Mouse (Mus musculus) spleen, adult 2 months (tissue): ENCODE measurements around the gene Tspan11.

Source experiments
- CTCF ChIP-seq: fragments of 200-500 bp; IDR thresholded peaks from 2 replicates; pipeline ENCODE4 v1.5.1; 2011; ENCODE audit warnings: mild to moderate bottlenecking, inconsistent platforms; ENCODE audit not compliant: insufficient read depth, insufficient read length, insufficient replicate concordance; ENCODE audit errors: extremely low read depth
- POLR2A ChIP-seq: fragments of 200-500 bp; IDR thresholded peaks from 2 replicates; pipeline ENCODE4 v1.6.1; 2011; ENCODE audit warnings: low read depth, low read length, inconsistent platforms

DNA sequence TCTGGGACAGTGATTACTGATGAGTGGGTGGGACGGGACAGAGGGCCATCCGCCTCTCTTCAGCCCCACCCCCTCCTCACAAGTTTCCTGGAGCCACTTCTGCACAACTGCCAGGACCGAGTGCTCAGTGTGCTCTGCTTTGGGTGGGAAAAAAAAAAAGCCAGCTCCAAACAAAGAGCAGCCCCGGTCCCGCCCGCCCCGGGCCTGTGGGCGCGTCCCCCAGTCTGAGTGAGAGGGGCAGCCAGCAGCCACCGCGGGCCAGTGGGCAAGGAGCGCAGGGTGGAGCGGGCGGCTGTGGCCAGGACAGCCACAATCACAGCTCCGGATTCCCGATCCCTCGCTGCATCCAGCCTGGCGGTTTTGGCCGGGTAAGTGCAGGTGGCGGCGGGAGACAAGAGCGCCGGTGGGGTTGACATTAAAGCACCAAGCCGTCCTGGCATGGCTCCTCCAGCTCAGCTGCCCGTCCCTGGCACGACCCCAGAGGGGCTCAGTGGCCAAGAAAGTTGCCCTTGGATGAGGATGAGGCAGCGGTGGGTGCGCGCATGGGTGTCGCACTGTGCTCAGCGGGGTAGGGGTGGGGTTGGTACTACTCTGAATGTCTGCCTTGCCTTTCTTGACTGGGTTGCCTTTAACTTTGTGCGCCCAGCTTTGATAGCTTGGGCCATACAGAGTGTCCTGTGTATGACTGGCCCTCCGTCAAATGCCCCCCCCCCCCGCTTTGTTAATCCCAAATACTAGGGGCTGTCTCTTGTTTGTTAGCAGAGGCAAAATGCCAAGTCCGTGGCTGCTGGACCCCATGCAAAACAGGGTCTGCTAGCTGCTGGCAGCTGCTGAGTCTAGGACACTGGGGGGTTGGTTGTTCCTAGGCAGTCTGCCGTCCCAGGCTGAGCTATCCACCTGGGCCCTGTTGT is at the start of gene Tspan11:
- TF ChIP-seq POLR2A (no peak), CTCF (no peak)
